Mouse (Mus musculus): ENCODE results near the gene Sh3bp1. TPM values are rescaled to one million over a fixed set of nuclear protein-coding genes. Genes with fewer than 3 reads are reported as not detected.

The Sh3bp1 gene
- polyA plus RNA-seq, 1 experiment from 2014 or later: 34.3 TPM

DNA sequence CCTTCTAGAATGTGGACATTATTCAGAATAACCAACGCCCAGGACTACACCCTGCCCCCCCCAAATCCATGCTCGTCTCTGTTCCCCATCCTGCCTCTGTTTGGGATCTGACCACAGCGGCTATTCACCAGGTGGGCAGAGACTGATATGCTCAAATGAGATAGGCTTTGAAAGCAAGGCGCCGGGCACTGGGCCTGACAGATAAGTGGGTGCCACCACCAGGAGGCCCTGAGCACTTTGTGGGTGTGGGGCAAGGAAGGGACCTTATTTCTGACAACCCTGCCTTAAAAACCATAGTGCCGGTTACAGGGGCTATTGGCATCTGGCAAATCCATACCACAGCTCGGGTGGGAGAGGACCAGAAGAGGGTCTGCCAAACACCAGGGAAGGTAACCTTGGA, 23.1 kb downstream of the Sh3bp1 start:
- peak overlapping the region; percentile 83 for H3K4me2 ChIP-seq
- ATAC-seq: peak; percentile 80
- no peaks in the 10 kb centered on the region for H3K9me3 ChIP-seq (replicated peaks)
- peaks cover 21% of the 10 kb centered on the region for H3K36me3 ChIP-seq
- H3K4me3 ChIP-seq: peak overlapping the region; percentile 43
- 34% methylated on average over 7 of the region's 7 CpGs for WGBS (ENCODE audit: insufficient replicate concordance)
- peaks cover 88% of the 10 kb centered on the region for H3K4me1 ChIP-seq
- H3K27ac ChIP-seq: peak overlapping the region; percentile 98
- no peaks in the 10 kb centered on the region for H3K27me3 ChIP-seq (replicated peaks)
- H3K9ac ChIP-seq: peak overlapping the region; percentile 73

DNA sequence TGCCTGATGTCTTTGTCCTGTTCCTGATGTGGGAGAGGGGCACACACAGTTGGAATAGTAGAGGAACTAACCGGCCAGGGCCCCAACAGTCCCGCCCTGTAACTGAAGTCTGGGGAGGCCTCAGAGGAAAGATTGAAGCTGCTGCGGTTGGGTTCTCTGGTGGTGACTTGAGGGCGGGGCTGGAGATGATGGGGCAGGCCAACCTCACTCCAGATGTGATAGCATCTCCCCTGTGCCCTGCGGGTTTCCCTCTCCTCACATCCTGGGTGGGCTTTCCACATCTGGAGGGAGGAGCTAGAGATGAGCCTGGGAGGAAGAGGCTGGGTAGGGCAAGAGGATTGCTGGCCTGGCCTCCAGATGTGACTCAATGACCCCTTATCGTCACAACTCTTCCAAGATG, 24.0 kb downstream of the Sh3bp1 start:
- Histone ChIP-seq H3K4me3 (peak overlapping the region; percentile 43), H3K27ac (peak overlapping the region; percentile 98), H3K4me2 (peak overlapping the region; percentile 83), H3K36me3 (peaks cover 14% of the 10 kb centered on the region), H3K4me1 (peaks cover 93% of the 10 kb centered on the region), H3K9me3 (replicated peaks) (no peaks in the 10 kb centered on the region), H3K9ac (peak overlapping the region; percentile 73), H3K27me3 (replicated peaks) (no peaks in the 10 kb centered on the region)
- 13% methylated on average over 6 of the region's 6 CpGs for WGBS (ENCODE audit: insufficient replicate concordance)
- ATAC-seq: peak; percentile 82

DNA sequence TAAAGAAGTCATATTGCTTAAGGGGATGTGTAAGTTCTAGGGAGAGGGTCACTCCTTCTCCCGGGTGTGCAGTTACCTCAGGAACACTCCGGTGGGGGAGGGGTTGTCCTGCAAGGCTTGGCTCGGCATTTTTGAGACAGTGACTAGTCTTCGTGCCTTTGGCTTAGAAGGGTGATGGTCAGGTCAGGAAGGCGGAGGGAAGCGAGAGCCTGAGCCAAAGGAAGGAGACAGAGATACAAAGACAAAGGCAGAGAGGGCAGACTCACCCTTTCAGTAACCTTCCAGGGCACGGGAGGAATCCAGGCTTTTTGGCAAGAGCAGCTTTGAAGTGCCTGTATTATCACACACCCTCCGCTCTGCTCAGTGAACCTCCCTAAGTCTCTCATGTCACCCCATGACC, 25.6 kb downstream of the Sh3bp1 start:
- peaks cover 13% of the 10 kb centered on the region for H3K36me3 ChIP-seq
- 45% methylated on average over 8 of the region's 8 CpGs for WGBS (ENCODE audit: insufficient replicate concordance)
- H3K4me2 ChIP-seq: peak overlapping the region; percentile 94
- no peaks in the 10 kb centered on the region for H3K27me3 ChIP-seq (replicated peaks)
- H3K9me3 ChIP-seq (replicated peaks): no peaks in the 10 kb centered on the region
- no peak for ATAC-seq
- peaks cover 94% of the 10 kb centered on the region for H3K4me1 ChIP-seq
- H3K9ac ChIP-seq: peak overlapping the region; percentile 36
- H3K4me3 ChIP-seq: no peak overlapping the region
- H3K27ac ChIP-seq: peak overlapping the region; percentile 98

DNA sequence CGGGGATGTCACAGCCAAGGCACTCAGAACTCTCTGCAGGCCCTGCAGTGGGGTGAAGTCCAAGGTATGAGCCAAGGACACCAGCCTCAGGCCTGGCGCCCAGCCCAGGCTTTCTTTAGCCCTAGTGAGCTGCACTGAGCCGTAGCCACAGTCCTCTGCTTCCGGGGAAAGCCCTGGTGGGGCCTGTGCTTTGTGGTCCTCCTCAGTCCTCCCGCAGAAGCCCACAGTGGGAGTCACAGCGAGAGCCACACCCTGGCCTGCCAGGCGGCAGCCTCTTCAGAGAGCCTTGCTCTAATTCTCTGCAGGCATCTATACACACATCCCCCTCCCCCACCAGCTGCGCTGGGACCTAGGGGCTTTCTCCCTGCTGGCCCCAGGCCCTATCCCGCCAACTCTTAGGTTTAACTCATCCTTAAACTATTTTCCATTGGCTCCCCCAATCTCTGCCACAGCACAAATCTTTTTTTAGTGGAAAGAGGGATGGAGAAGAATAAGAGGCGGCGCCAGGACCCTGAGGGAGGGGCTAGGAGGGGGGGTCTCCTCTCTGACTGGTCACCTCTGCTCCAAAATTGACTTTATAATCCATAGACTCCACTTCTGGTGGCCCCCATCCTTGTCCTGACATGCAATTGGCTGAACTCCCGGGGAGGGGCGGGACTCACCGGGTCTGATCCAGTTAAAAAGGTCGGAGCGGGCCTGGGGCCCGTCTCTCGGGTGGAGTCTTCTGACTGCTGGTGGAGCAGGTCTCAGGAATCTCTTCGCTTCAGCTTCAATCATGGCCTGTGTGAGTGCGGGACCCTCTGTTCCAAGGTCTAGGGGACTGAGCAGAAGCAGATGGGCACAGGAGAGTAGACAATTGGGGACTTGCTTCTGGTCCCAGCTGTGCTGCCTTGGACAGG, 26.7 kb downstream of the Sh3bp1 start, which contains the start of gene Lgals1:
TSS of gene Lgals1 (plus strand) at position 705 of the 899 bp plus-strand sequence.
- Histone ChIP-seq H3K4me2 (peak within 1 kb of the TSS; percentile 94), H3K9me3 (replicated peaks) (no peaks in the 10 kb centered on the region), H3K27me3 (replicated peaks) (no peaks in the 10 kb centered on the region), H3K4me3 (peak within 1 kb of the TSS; percentile 61), H3K36me3 (peaks cover 15% of the 10 kb centered on the region), H3K9ac (peak within 1 kb of the TSS; percentile 74), H3K27ac (peak within 1 kb of the TSS; percentile 98), H3K4me1 (peaks cover 93% of the 10 kb centered on the region)
- peak; percentile 57 for ATAC-seq
- WGBS (ENCODE audit: insufficient replicate concordance): 10% methylated on average over 20 of the region's 20 CpGs

DNA sequence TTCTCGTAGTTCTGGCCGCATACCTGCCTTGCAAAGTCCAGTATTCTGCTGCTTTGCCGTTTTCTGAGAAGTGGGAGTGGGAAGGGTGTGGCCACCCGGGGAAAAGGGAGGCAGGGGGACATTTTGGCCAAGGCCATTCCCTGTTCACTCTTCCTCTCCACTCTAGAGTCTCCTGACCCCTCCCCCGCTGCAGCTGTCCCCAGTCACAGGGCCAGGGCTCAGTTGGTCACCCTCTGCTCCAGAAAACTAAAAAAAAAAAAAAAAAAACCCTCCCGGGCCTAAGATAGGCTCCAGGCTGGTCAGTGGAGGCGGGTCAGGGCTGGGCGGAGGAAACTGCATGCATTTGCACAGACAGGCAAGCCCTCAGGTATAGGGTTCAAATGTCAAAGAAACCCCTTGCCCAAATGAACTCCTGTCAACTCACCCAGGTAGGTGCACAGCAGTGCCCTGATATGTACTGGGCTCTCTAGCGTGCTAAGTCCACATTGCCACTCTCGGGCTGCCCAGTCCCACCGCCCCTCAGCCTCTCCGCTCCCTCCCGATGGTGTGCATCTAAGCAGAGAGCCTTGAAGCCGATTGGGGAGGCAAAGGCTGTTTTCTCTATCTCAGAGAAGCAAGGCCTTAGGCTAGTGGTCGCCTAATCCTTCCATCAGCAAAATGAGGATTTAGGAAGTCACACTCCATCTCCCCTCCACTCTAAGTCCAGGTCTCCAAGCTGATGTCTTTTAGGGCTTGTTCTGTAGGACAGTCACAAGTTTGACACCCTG, 27.6 kb downstream of the Sh3bp1 start:
- no peak for ATAC-seq

DNA sequence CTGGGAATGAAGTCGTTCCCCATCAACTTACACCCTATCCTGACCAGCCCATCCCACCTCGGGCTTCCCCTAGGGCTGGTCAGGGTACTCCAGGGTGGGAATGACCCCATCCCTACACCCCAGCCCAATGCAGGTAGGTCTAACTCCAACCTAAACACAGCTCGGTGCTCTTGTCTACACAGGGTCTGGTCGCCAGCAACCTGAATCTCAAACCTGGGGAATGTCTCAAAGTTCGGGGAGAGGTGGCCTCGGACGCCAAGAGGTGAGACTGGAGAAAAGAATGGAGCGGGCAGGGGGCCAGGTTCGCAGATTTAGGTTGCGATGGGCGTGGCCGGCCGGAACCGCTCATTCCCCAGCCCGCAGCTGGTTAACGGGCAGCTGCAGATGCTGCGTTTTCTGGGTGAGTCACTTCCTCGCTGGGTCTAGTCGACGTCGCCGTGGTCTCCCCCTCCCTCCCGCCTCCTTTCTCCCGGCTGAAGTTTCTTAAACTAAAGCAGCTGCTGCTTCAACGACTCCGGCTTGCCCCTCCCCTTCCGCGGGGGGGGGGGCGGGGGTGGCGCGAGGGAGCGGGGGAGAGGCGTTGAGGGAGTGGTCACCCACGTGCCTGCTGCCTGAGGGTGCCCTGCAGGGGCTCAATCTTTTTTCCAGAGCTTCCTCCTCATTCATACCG, 28.4 kb downstream of the Sh3bp1 start:
- peaks cover 90% of the 10 kb centered on the region for H3K4me1 ChIP-seq
- ATAC-seq: peak; percentile 11; the same call in 1 of the 2 replicates

More for the DNA sequence above, 27.6 kb downstream of the Sh3bp1 start:
- H3K9me3 ChIP-seq (replicated peaks): no peaks in the 10 kb centered on the region
- peak overlapping the region; percentile 98 for H3K27ac ChIP-seq
- H3K4me2 ChIP-seq: peak overlapping the region; percentile 94
- H3K9ac ChIP-seq: peak overlapping the region; percentile 74
- 12% methylated on average over 15 of the region's 15 CpGs for WGBS (ENCODE audit: insufficient replicate concordance)
- no peaks in the 10 kb centered on the region for H3K27me3 ChIP-seq (replicated peaks)
- H3K4me3 ChIP-seq: peak overlapping the region; percentile 61
- H3K36me3 ChIP-seq: peaks cover 15% of the 10 kb centered on the region
- H3K4me1 ChIP-seq: peaks cover 93% of the 10 kb centered on the region

DNA sequence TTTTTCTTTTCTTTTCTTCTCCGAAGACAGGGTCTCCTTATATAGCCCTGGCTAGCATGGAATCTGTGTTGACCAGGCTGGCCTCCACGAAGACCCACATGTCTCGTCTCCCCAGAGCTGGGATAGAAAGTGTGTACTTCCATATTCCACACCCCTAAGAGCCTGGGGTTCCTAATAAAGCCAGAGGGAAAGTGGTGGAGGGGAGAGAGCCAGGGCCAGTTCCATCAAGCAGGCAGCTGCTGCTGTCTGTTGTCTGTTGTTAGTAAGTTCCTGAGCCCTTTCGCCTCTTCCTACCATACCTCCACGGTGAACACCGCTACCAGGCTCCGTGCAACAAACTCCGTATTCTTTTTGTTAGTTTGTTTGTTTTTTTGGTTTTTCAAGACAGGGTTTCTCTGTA, 29.0 kb downstream of the Sh3bp1 start:
- H3K27ac ChIP-seq: peak overlapping the region; percentile 98
- peak overlapping the region; percentile 94 for H3K4me2 ChIP-seq
- peaks cover 15% of the 10 kb centered on the region for H3K36me3 ChIP-seq
- no peaks in the 10 kb centered on the region for H3K9me3 ChIP-seq (replicated peaks)
- peaks cover 89% of the 10 kb centered on the region for H3K4me1 ChIP-seq
- peak overlapping the region; percentile 61 for H3K4me3 ChIP-seq
- WGBS (ENCODE audit: insufficient replicate concordance): 43% methylated on average over 8 of the region's 8 CpGs
- H3K27me3 ChIP-seq (replicated peaks): no peaks in the 10 kb centered on the region
- H3K9ac ChIP-seq: peak overlapping the region; percentile 74
- ATAC-seq: no peak

More for the DNA sequence above, 28.4 kb downstream of the Sh3bp1 start:
- Histone ChIP-seq H3K36me3 (peaks cover 15% of the 10 kb centered on the region), H3K9me3 (replicated peaks) (no peaks in the 10 kb centered on the region), H3K4me3 (peak overlapping the region; percentile 61), H3K9ac (peak overlapping the region; percentile 74), H3K27ac (peak overlapping the region; percentile 98), H3K4me2 (peak overlapping the region; percentile 94), H3K27me3 (replicated peaks) (no peaks in the 10 kb centered on the region)
- under 1% methylated on average over 27 of the region's 35 CpGs for WGBS (ENCODE audit: insufficient replicate concordance)

DNA sequence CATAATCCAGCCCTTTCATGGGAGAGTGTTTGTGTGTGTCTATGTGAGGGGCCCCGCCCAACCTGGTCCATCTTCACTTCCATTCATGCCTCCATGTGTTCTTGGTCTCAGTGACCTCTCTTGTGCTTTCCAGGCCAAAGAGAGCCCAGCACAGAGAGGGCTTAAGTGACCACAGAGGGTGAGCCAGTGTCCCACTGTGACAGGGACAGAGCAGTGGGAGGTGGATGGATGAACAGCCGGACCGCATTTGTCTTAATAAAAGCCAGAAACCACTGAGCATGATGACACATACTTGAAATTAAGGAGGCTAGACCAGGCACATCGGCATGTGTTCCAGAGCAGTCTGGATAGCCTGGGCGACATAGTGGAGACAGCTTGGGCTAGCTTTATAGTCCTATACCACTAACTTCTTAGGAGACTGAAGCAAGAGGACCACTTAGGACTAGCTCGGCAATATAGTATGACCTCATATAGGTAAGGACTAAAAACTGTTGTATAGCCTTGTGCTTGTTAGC, 30.7 kb downstream of the Sh3bp1 start:
- no peaks in the 10 kb centered on the region for H3K27me3 ChIP-seq (replicated peaks)
- peak overlapping the region; percentile 49 for H3K27ac ChIP-seq
- no peak for ATAC-seq
- no peak overlapping the region for H3K4me3 ChIP-seq
- no peak overlapping the region for H3K4me2 ChIP-seq
- H3K4me1 ChIP-seq: peaks cover 78% of the 10 kb centered on the region
- H3K36me3 ChIP-seq: peaks cover 15% of the 10 kb centered on the region
- no peaks in the 10 kb centered on the region for H3K9me3 ChIP-seq (replicated peaks)
- 84% methylated on average over 6 of the region's 6 CpGs for WGBS (ENCODE audit: insufficient replicate concordance)
- no peak overlapping the region for H3K9ac ChIP-seq

DNA sequence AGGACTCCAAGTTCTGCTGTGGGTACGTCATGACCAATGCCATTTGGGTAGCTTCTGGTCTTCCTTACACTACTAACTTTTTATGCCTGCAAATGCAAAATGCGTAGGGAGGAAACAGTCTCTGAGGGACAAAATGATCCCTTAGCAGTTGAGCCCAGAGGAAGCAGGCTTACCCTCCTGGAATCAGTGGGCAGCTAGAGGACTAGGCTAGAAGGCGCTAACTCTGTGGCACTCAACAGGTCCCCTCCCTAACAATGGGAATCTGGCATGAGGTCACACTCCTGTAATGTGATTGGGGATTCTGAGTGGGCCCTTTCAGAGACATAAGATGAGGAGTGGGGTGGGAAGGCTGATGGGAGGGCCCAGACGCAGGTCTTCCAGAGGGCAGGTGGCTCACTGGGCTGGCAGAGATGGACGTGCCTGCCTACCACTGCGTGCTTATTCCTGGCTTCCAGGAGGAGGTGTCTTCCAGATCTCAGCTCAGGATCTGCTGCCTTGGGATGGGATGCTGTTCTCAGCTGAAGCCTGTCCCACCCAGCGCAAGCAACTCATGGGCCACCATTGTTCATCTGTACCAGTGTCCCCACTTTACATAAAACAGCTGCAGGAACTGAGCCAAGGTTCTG, 31.3 kb downstream of the Sh3bp1 start:
- no peak overlapping the region for H3K4me2 ChIP-seq
- H3K4me1 ChIP-seq: peaks cover 77% of the 10 kb centered on the region
- ATAC-seq: no peak
- H3K4me3 ChIP-seq: no peak overlapping the region
- H3K9ac ChIP-seq: no peak overlapping the region
- WGBS (ENCODE audit: insufficient replicate concordance): 80% methylated on average over 7 of the region's 7 CpGs
- peak overlapping the region; percentile 49 for H3K27ac ChIP-seq
- no peaks in the 10 kb centered on the region for H3K27me3 ChIP-seq (replicated peaks)
- no peaks in the 10 kb centered on the region for H3K9me3 ChIP-seq (replicated peaks)
- peaks cover 15% of the 10 kb centered on the region for H3K36me3 ChIP-seq

DNA sequence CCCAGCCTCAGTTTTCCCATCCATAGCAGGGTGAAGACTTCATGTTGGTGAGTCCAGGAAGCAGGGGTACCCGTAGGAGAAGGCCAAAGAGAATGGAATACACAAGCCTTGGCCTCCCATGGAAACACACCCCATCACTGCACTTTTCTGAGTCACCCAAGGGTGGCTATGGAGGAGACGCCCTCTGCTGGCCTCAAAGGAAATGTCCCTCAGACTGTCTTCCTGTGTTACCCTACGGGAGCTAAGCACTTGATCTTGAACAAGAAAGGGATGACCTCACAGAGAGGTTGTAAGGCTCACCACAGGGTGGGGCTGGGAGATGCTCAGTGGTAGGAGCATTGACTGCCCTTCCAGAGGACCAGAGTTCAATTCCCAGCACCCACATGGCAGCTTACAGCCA, 32.0 kb downstream of the Sh3bp1 start:
- H3K4me1 ChIP-seq: peaks cover 77% of the 10 kb centered on the region
- H3K4me2 ChIP-seq: no peak overlapping the region
- no peak overlapping the region for H3K9ac ChIP-seq
- peaks cover 19% of the 10 kb centered on the region for H3K36me3 ChIP-seq
- 4% methylated on average over 3 of the region's 3 CpGs for WGBS (ENCODE audit: insufficient replicate concordance)
- H3K27me3 ChIP-seq (replicated peaks): no peaks in the 10 kb centered on the region
- H3K9me3 ChIP-seq (replicated peaks): no peaks in the 10 kb centered on the region
- H3K4me3 ChIP-seq: no peak overlapping the region
- peak; percentile 43 for ATAC-seq
- H3K27ac ChIP-seq: peak overlapping the region; percentile 49

DNA sequence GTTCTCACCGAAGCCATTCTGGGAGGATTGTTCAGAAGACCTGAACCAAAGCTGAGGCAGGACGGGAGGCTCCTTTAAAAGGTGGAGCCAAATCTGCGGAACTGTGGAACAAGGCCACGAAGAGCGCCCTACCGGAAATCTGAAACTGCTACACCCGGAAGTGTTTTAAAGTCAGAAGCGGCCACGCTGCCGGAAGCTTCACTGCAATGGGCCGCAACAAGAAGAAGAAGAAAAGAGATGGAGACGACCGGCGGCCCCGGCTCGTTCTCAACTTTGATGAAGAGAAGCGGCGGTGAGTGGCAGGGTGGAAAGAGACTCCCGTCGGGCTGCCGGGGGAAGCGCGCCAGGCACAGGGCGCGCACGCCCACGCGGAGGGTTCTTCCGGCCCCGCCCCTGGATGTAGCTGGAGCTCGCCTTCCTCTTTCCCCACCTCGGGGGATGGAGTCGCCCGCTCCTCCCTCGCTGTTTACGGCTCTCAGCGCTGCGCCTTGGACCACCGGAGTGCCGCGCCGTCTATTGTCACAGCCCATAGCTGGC, 35.3 kb downstream of the Sh3bp1 start, which contains the start of gene Nol12:
TSS of gene Nol12 (plus strand) at position 150 of the 537 bp plus-strand sequence.
- ATAC-seq: peak; percentile 80
- peaks cover 61% of the 10 kb centered on the region for H3K4me1 ChIP-seq
- H3K4me3 ChIP-seq: peak within 1 kb of the TSS; percentile 70
- H3K9me3 ChIP-seq (replicated peaks): no peaks in the 10 kb centered on the region
- WGBS (ENCODE audit: insufficient replicate concordance): under 1% methylated on average over 42 of the region's 42 CpGs
- H3K27ac ChIP-seq: peak within 1 kb of the TSS; percentile 82
- H3K4me2 ChIP-seq: peak within 1 kb of the TSS; percentile 79
- H3K36me3 ChIP-seq: peaks cover 44% of the 10 kb centered on the region
- no peaks in the 10 kb centered on the region for H3K27me3 ChIP-seq (replicated peaks)
- H3K9ac ChIP-seq: peak within 1 kb of the TSS; percentile 79

All from liver, embryonic 12.5 days (tissue).